Mouse (Mus musculus) olfactory bulb, adult 2 months (tissue): Measurements from ENCODE around the gene Lnx1.

Experiments used
- CTCF ChIP-seq: fragments of 200-500 bp; IDR thresholded peaks from 2 replicates; pipeline ENCODE4 v1.5.1; 2012; ENCODE audit warnings: low read depth, mild to moderate bottlenecking, low read length, moderate library complexity; ENCODE audit not compliant: insufficient read depth
- POLR2A ChIP-seq: fragments of 200-500 bp; IDR thresholded peaks from 2 replicates; pipeline ENCODE4 v1.6.1; 2012; ENCODE audit warnings: mild to moderate bottlenecking, low read depth, low read length, moderate library complexity; ENCODE audit not compliant: insufficient read depth

GRCm38 (mm10) chr5:74602371-74602770 is 100.3 kb downstream of the Lnx1 start:
- no peak for TF ChIP-seq CTCF
- no peak for TF ChIP-seq POLR2A
